Mouse (Mus musculus) testis, adult 2 months (tissue): Measurements from ENCODE around the gene Recql.

Experiments used
- CTCF ChIP-seq: fragments of 200-500 bp; IDR thresholded peaks from 2 replicates; pipeline ENCODE4 v1.5.1; 2012; ENCODE audit warnings: low read depth, mild to moderate bottlenecking, inconsistent platforms, low read length, moderate library complexity; ENCODE audit not compliant: control insufficient read depth, insufficient read depth, insufficient replicate concordance
- POLR2A ChIP-seq: fragments of 200-500 bp; IDR thresholded peaks from 2 replicates; pipeline ENCODE4 v1.6.1; 2012; ENCODE audit warnings: low read depth, mild to moderate bottlenecking, inconsistent platforms, low read length, moderate library complexity; ENCODE audit not compliant: control insufficient read depth

GRCm38 (mm10) chr6:142317106-142317505 lies 69.8 kb downstream of the Recql start:
- TF ChIP-seq CTCF (no peak), POLR2A (no peak)
